Mouse (Mus musculus) right cerebral cortex, postnatal 4 days (tissue): ENCODE results near the gene Gm10718.
"Not testable (repeated sequence)": the region's sequence is repeated elsewhere in the genome, so short reads cannot be mapped to it uniquely, and the experiment has no call there.

Experiments
- DNase-seq: peaks from one replicate; pipeline ENCODE4 v3.0.0-alpha.2; 2022

Gene Gm10718

DNA sequence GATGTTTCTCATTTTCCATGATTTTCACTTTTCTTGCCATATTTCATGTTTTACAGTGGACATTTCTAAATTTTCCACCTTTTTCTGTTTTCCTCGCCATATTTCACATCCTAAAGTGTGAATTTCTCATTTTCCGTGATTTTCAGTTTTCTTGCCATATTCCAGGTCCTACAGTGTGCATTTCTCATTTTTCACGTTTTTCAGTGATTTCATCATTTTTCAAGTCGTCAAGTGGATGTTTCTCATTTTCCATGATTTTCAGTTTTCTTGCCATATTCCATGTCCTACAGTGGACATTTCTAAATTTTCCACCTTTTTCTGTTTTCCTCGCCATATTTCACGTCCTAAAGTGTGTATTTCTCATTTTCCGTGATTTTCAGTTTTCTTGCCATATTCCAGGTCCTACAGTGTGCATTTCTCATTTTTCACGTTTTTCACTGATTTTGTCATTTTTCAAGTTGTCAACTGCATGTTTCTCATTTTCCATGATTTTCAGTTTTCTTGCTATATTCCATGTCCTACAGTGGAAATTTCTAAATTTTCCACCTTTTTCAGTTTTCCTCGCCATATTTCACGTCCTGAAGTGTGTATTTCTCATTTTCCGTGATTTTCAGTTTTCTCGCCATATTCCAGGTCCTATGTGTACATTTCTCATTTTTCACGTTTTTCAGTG is at the start of gene Gm10718:
Gm10718 (plus strand) TSS at position 236 of the 673 bp plus-strand sequence.
- not testable (repeated sequence) for DNase-seq

- DNase-seq, result not testable (repeated sequence)
Measured at GRCm38 (mm10) chr9:3000445-3000972, 22.8 kb upstream of the Gm10718 start, which contains the start of gene Gm10722. TSS of gene Gm10722 (plus strand) at chr9:3000922.

DNA sequence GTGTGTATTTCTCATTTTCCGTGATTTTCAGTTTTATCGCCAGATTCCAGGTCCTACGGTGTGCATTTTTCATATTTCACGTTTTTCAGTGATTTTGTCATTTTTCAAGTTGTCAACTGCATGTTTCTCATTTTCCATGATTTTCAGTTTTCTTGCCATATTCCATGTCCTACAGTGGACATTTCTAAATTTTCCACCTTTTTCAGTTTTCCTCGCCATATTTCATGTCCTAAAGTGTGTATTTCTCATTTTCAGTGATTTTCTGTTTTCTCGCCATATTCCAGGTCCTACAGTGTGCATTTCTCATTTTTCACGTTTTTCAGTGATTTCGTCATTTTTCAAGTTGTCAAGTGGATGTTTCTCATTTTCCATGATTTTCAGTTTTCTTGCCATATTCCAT is 22.3 kb upstream of the Gm10718 start:
- DNase-seq, result not testable (repeated sequence)

DNA sequence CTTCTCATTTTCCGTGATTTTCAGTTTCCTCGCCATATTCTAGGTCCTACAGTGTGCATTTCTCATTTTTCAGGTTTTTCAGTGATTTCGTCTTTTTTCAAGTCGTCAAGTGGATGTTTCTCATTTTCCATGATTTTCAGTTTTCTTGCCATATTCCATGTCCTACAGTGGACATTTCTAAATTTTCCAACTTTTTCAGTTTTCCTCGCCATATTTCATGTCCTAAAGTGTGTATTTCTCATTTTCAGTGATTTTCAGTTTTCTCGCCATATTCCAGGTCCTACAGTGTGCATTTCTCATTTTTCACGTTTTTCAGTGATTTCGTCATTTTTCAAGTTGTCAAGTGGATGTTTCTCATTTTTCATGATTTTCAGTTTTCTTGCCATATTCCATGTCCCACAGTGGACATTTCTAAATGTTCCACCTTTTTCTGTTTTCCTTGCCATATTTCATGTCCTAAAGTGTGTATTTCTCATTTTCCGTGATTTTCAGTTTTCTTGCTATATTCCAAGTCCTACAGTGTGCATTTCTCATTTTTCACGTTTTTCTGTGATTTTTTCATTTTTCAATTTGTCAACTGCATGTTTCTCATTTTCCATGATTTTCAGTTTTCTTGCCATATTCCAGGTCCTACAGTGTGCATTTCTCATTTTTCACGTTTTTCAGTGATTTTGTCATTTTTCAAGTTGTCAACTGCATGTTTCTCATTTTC is 21.2 kb upstream of the Gm10718 start:
- peak; percentile 15 for DNase-seq

GRCm38 (mm10) chr9:3002794-3003396 is 20.5 kb upstream of the Gm10718 start, which contains the start of gene Gm11168:
TSS of gene Gm11168 (plus strand) at chr9:3003346.
- not testable (repeated sequence) for DNase-seq

GRCm38 (mm10) chr9:3006179-3006578 is 17.2 kb upstream of the Gm10718 start:
- not testable (repeated sequence) for DNase-seq

GRCm38 (mm10) chr9:3006636-3007035 is 16.7 kb upstream of the Gm10718 start:
- DNase-seq, result not testable (repeated sequence)

- not testable (repeated sequence) for DNase-seq
Measured at GRCm38 (mm10) chr9:3007272-3007671, 16.1 kb upstream of the Gm10718 start.

DNA sequence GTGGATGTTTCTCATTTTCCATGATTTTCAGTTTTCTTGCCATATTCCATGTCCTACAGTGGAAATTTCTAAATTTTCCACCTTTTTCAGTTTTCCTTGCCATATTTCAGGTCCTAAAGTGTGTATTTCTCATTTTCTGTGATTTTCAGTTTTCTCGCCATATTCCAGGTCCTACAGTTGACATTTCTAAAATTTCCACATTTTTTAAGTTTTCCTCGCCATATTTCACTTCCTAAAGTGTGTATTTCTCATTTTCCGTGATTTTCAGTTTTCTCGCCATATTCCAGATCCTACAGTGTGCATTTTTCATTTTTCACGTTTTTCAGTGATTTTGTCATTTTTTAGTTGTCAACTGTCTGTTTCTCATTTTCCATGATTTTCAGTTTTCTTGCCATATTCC is 14.0 kb upstream of the Gm10718 start:
- not testable (repeated sequence) for DNase-seq

DNA sequence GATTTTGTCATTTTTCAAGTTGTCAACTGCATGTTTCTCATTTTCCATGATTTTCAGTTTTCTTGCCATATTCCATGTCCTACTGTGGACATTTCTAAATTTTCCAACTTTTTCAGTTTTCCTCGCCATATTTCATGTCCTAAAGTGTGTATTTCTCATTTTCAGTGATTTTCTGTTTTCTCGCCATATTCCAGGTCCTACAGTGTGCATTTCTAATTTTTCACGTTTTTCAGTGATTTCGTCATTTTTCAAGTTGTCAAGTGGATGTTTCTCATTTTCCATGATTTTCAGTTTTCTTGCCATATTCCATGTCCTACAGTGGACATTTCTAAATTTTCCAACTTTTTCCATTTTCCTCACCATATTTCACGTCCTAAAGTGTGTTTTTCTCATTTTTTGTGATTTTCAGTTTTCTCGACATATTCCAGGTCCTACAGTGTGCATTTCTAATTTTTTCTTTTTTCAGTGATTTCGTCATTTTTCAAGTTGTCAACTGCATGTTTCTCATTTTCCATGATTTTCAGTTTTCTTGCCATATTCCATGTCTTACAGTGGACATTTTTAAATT is 11.2 kb upstream of the Gm10718 start:
- not testable (repeated sequence) for DNase-seq

DNA sequence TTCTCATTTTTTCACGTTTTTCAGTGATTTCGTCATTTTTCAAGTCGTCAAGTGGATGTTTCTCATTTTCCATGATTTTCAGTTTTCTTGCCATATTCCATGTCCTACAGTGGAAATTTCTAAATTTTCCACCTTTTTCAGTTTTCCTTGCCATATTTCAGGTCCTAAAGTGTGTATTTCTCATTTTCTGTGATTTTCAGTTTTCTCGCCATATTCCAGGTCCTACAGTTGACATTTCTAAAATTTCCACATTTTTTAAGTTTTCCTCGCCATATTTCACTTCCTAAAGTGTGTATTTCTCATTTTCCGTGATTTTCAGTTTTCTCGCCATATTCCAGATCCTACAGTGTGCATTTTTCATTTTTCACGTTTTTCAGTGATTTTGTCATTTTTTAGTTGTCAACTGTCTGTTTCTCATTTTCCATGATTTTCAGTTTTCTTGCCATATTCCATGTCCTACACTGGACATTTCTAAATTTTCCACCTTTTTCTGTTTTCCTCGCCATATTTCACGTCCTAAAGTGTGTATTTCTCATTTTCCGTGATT is 10.5 kb upstream of the Gm10718 start, which contains the start of gene Gm10721:
Gm10721 (plus strand) TSS at position 408 of the 547 bp plus-strand sequence.
- not testable (repeated sequence) for DNase-seq

DNA sequence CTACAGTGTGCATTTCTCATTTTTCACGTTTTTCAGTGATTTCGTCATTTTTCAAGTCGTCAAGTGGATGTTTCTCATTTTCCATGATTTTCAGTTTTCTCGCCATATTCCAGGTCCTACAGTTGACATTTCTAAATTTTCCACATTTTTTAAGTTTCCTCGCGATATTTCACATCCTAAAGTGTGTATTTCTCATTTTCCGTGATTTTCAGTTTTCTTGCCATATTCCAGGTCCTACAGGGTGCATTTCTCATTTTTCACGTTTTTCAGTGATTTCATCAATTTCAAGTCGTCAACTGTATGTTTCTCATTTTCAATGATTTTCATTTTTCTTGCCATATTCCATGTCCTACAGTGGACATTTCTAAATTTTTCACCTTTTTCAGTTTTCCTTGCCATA is 8.0 kb upstream of the Gm10718 start, which contains the start of gene Gm10720:
Gm10720 (plus strand) TSS at position 301 of the 400 bp plus-strand sequence.
- not testable (repeated sequence) for DNase-seq

DNA sequence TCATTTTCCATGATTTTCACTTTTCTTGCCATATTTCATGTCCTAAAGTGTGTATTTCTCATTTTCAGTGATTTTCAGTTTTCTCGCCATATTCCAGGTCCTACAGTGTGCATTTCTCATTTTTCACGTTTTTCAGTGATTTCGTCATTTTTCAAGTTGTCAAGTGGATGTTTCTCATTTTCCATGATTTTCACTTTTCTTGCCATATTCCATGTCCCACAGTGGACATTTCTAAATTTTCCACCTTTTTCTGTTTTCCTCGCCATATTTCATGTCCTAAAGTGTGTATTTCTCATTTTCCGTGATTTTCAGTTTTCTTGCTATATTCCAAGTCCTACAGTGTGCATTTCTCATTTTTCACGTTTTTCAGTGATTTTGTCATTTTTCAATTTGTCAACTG is 7.5 kb upstream of the Gm10718 start:
- DNase-seq, result not testable (repeated sequence)

- not testable (repeated sequence) for DNase-seq
Measured at GRCm38 (mm10) chr9:3017108-3017507, 6.2 kb upstream of the Gm10718 start, which contains the start of gene Gm10719. TSS of gene Gm10719 (plus strand) at chr9:3017408.

DNA sequence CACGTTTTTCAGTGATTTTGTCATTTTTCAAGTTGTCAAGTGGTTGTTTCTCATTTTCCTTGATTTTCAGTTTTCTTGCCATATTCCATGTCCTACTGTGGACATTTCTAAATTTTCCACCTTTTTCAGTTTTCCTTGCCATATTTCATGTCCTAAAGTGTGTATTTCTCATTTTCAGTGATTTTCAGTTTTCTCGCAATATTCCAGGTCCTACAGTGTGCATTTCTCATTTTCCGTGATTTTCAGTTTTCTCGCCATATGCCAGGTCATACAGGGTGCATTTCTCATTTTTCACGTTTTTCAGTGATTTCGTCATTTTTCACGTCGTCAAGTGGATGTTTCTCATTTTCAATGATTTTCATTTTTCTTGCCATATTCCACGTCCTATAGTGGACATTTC is 4.4 kb upstream of the Gm10718 start:
- peak; percentile 32 for DNase-seq

DNA sequence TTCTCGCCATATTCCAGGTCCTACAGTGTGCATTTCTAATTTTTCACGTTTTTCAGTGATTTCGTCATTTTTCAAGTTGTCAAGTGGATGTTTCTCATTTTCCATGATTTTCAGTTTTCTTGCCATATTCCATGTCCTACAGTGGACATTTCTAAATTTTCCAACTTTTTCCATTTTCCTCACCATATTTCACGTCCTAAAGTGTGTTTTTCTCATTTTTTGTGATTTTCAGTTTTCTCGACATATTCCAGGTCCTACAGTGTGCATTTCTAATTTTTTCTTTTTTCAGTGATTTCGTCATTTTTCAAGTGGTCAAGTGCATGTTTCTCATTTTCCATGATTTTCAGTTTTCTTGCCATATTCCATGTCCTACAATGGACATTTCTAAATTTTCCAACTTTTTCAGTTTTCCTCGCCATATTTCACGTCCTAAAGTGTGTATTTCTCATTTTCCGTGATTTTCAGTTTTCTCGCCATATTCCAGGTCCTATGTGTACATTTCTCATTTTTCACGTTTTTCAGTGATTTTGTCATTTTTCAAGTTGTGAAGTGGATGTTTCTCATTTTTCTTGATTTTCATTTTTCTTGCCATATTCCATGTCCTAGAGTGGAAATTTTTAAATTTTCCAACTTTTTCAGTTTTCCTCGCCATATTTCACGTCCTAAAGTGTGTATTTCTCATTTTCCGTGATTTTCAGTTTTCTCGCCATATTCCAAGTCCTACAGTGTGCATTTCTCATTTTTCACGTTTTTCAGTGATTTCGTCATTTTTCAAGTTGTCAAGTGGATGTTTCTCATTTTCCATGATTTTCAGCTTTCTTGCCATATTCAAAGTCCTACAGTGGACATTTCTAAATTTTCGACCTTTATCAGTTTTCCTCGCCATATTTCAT is 3.3 kb upstream of the Gm10718 start:
- DNase-seq, result peak; percentile 2

- DNase-seq, result not testable (repeated sequence)
Measured at GRCm38 (mm10) chr9:3022316-3023008, 885 bp upstream of the Gm10718 start.

DNA sequence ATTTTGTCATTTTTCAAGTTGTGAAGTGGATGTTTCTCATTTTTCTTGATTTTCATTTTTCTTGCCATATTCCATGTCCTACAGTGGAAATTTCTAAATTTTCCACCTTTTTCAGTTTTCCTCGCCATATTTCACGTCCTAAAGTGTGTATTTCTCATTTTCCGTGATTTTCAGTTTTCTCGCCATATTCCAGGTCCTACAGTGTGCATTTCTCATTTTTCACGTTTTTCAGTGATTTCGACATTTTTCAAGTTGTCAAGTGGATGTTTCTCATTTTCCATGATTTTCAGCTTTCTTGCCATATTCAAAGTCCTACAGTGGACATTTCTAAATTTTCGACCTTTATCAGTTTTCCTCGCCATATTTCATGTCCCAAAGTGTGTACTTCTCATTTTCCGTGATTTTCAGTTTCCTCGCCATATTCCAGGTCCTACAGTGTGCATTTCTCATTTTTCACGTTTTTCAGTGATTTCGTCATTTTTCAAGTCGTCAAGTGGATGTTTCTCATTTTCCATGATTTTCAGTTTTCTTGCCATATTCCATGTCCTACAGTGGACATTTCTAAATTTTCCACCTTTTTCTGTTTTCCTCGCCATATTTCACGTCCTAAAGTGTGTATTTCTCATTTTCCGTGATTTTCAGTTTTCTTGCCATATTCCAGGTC is 770 bp downstream of the Gm10718 start:
- not testable (repeated sequence) for DNase-seq

DNA sequence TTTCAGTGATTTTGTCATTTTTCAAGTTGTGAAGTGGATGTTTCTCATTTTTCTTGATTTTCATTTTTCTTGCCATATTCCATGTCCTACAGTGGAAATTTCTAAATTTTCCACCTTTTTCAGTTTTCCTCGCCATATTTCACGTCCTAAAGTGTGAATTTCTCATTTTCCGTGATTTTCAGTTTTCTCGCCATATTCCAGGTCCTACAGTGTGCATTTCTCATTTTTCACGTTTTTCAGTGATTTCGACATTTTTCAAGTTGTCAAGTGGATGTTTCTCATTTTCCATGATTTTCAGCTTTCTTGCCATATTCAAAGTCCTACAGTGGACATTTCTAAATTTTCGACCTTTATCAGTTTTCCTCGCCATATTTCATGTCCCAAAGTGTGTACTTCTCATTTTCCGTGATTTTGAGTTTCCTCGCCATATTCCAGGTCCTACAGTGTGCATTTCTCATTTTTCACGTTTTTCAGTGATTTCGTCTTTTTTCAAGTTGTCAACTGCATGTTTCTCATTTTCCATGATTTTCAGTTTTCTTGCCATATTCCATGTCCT is 1.6 kb downstream of the Gm10718 start, which contains the start of gene Gm10717:
Gm10717 (plus strand) TSS at position 506 of the 556 bp plus-strand sequence.
- DNase-seq, result not testable (repeated sequence)

- DNase-seq, result peak; percentile 2
Measured at GRCm38 (mm10) chr9:3025653-3026052, 2.3 kb downstream of the Gm10718 start.
